ENCODE assay signal across 8 mouse cellular contexts in genomic region chr4:130171951-130172765, GRCm38 (mm10). TPM values are rescaled to one million over a fixed set of nuclear protein-coding genes. Genes with fewer than 3 reads are reported as not detected.
DNase-seq lines count a peak whose midpoint lies in the region; ATAC-seq and TF ChIP-seq lines count a peak whose summit lies in the region.

No protein-coding gene starts in this region.

- WGBS in heart, embryonic 16.5 days, result 9% methylated on average over 11 of the region's 11 CpGs
- WGBS in limb, embryonic 12.5 days, result 50% methylated on average over 8 of the region's 11 CpGs
- WGBS in stomach, postnatal 0 days, result 19% methylated on average over 11 of the region's 11 CpGs

- peak overlapping the region; percentile 64 for H3K9ac ChIP-seq in heart, embryonic 16.5 days (ENCODE audit: low read length)
- H3K9ac ChIP-seq in limb, embryonic 12.5 days (replicated peaks), result no peak overlapping the region; the same call in 1 of the 2 replicates
- peak overlapping the region; percentile 47; the same call in 1 of the 2 replicates for H3K9ac ChIP-seq in stomach, postnatal 0 days (ENCODE audit: low read length)

- ATAC-seq in heart, embryonic 16.5 days (replicated peaks; ENCODE audit: extremely low read depth, insufficient read depth, low FRiP score), result peak; percentile 46; the same call in 1 of the 2 replicates
- peak; percentile 69 for ATAC-seq in limb, embryonic 12.5 days (ENCODE audit: insufficient number of reproducible peaks, insufficient read depth, low FRiP score, low TSS enrichment, low read depth)
- ATAC-seq in stomach, postnatal 0 days (ENCODE audit: low FRiP score, low TSS enrichment), result peak; percentile 8; the same call in 1 of the 2 replicates

- no peak for TF ChIP-seq CTCF in stomach, postnatal 0 days (IDR thresholded peaks at IDR 0.05; ENCODE audit: low read depth)

- peak overlapping the region; percentile 21 for H3K4me3 ChIP-seq in heart, embryonic 16.5 days (ENCODE audit: low read length)
- H3K4me3 ChIP-seq in limb, embryonic 12.5 days (replicated peaks), result no peak overlapping the region
- H3K4me3 ChIP-seq in stomach, postnatal 0 days (ENCODE audit: low read depth, low read length), result peak overlapping the region; percentile 6; the same call in 1 of the 2 replicates

- H3K36me3 ChIP-seq in heart, embryonic 16.5 days (ENCODE audit: control insufficient read depth, insufficient read depth), result no peaks in the 10 kb centered on the region
- no peaks in the 10 kb centered on the region for H3K36me3 ChIP-seq in limb, embryonic 12.5 days
- H3K36me3 ChIP-seq in stomach, postnatal 0 days (ENCODE audit: control insufficient read depth, insufficient read depth, low read length), result no peaks in the 10 kb centered on the region; the same call in 1 of the 2 replicates

- peak overlapping the region; percentile 88 for H3K27ac ChIP-seq in heart, embryonic 16.5 days (ENCODE audit: low read length)
- peak overlapping the region; percentile 26 for H3K27ac ChIP-seq in limb, embryonic 12.5 days
- H3K27ac ChIP-seq in stomach, postnatal 0 days (replicated peaks), result peak overlapping the region; percentile 91

- H3K27me3 ChIP-seq in heart, embryonic 16.5 days (ENCODE audit: control insufficient read depth, insufficient read depth, low read length), result no peaks in the 10 kb centered on the region
- H3K27me3 ChIP-seq in limb, embryonic 12.5 days, result peaks cover 33% of the 10 kb centered on the region
- no peaks in the 10 kb centered on the region for H3K27me3 ChIP-seq in stomach, postnatal 0 days (ENCODE audit: control insufficient read depth, insufficient read depth, low read length)

- H3K9me3 ChIP-seq in heart, embryonic 16.5 days (replicated peaks; ENCODE audit: control insufficient read depth, low read length), result no peaks in the 10 kb centered on the region
- H3K9me3 ChIP-seq in limb, embryonic 12.5 days, result no peaks in the 10 kb centered on the region
- H3K9me3 ChIP-seq in stomach, postnatal 0 days (ENCODE audit: control insufficient read depth, low read length), result no peaks in the 10 kb centered on the region

- TF ChIP-seq EP300 in stomach, postnatal 0 days (optimal IDR thresholded peaks at IDR 0.05), result no peak

- H3K4me2 ChIP-seq in heart, embryonic 16.5 days (ENCODE audit: low read depth, low read length), result peak overlapping the region; percentile 66
- peak overlapping the region; percentile 28 for H3K4me2 ChIP-seq in limb, embryonic 12.5 days
- peak overlapping the region; percentile 75 for H3K4me2 ChIP-seq in stomach, postnatal 0 days (replicated peaks; ENCODE audit: low read depth)

- peaks cover 78% of the 10 kb centered on the region for H3K4me1 ChIP-seq in heart, embryonic 16.5 days (ENCODE audit: control insufficient read depth, insufficient read depth, low read length)
- peaks cover 64% of the 10 kb centered on the region for H3K4me1 ChIP-seq in limb, embryonic 12.5 days (replicated peaks)
- peaks cover 29% of the 10 kb centered on the region for H3K4me1 ChIP-seq in stomach, postnatal 0 days (replicated peaks; ENCODE audit: control insufficient read depth, insufficient read depth)

- peak; percentile 81 for DNase-seq in 3134 (ENCODE audit: extremely low read depth, insufficient read length, low spot score)
- peak; percentile 67 for DNase-seq in embryo, embryonic 10.5 days (ENCODE audit: low spot score)
- peak; percentile 50 for DNase-seq in stomach, postnatal 0 days (ENCODE audit: low spot score)
- no peak for DNase-seq in right cerebral cortex, adult 2 months (ENCODE audit: low spot score in 2 of 2)
- DNase-seq in thymus, postnatal 0 days (ENCODE audit: low spot score), result no peak
- no peak for DNase-seq in adipocyte (ENCODE audit: low spot score)

RNA-seq across cellular contexts. Expression of gene Tinagl1, which starts 2.8 kb away (rescaled TPM):
- 61.2 and 70.6 TPM in 2 replicates for polyA plus RNA-seq in heart, embryonic 16.5 days (2015; fragmentation: Nextera tagmentation; extraction: Ambion mirVana)
- polyA plus RNA-seq in limb, embryonic 12.5 days (2016; fragmentation: Nextera tagmentation; extraction: Ambion mirVana), result 7.8 and 10.3 TPM in 2 replicates
- polyA plus RNA-seq in stomach, postnatal 0 days (2015; fragmentation: Nextera tagmentation; extraction: Ambion mirVana), result 123 and 131 TPM in 2 replicates
- 47.3 and 52.2 TPM in 2 replicates for polyA plus RNA-seq in thymus, postnatal 0 days (2015; fragmentation: Nextera tagmentation; extraction: Ambion mirVana)

RNA-seq across cellular contexts. Expression of gene Hcrtr1, which starts 33.0 kb away (rescaled TPM):
- polyA plus RNA-seq in heart, embryonic 16.5 days (2015; fragmentation: Nextera tagmentation; extraction: Ambion mirVana), result 0.19 TPM in 1 of 2 replicates, not detected in the other
- polyA plus RNA-seq in limb, embryonic 12.5 days (2016; fragmentation: Nextera tagmentation; extraction: Ambion mirVana), result not detected in 2 replicates
- 0.39 and 0.73 TPM in 2 replicates for polyA plus RNA-seq in stomach, postnatal 0 days (2015; fragmentation: Nextera tagmentation; extraction: Ambion mirVana)
- polyA plus RNA-seq in thymus, postnatal 0 days (2015; fragmentation: Nextera tagmentation; extraction: Ambion mirVana), result 0.28 and 0.34 TPM in 2 replicates

RNA-seq across cellular contexts. Expression of gene Gm853, which starts 50.0 kb away (rescaled TPM):
- polyA plus RNA-seq in heart, embryonic 16.5 days (2015; fragmentation: Nextera tagmentation; extraction: Ambion mirVana), result not detected in 2 replicates
- polyA plus RNA-seq in limb, embryonic 12.5 days (2016; fragmentation: Nextera tagmentation; extraction: Ambion mirVana), result not detected in 2 replicates
- polyA plus RNA-seq in stomach, postnatal 0 days (2015; fragmentation: Nextera tagmentation; extraction: Ambion mirVana), result not detected in 2 replicates
- polyA plus RNA-seq in thymus, postnatal 0 days (2015; fragmentation: Nextera tagmentation; extraction: Ambion mirVana), result 0.05 TPM in 1 of 2 replicates, not detected in the other

Comparison
In these comparisons a context has a peak if more than half of its experiments do, and no peak if none do; other contexts are left out.
1. DNase-seq: peak in 3134 (single experiment), embryo, embryonic 10.5 days (single experiment) and stomach, postnatal 0 days (single experiment); none in right cerebral cortex, adult 2 months (0 of 2), thymus, postnatal 0 days (single experiment) and adipocyte (single experiment).
2. ATAC-seq: peak in every context shown above with its lines; median percentile 69 in limb, embryonic 12.5 days; 46 in heart, embryonic 16.5 days; 8 in stomach, postnatal 0 days.
3. H3K27ac ChIP-seq: peak in every context shown above with its lines; median percentile 91 in stomach, postnatal 0 days; 88 in heart, embryonic 16.5 days; 26 in limb, embryonic 12.5 days.
4. Peak in every context shown above with its lines, with median percentiles within 50 percentile points of each other: H3K4me2 ChIP-seq.